Mouse (Mus musculus): ENCODE measurements around the gene Tmem150c.

Tmem150c gene

GRCm38 (mm10) chr5:100049904-100050303, 109.7 kb downstream of the Tmem150c start:
- no peak for DNase-seq

GRCm38 (mm10) chr5:100047871-100048270, 111.7 kb downstream of the Tmem150c start:
- DNase-seq: no peak

- no peak for DNase-seq
Measured at GRCm38 (mm10) chr5:100047143-100047640, 112.4 kb downstream of the Tmem150c start.

- no peak for DNase-seq
Measured at GRCm38 (mm10) chr5:100046096-100046495, 113.5 kb downstream of the Tmem150c start.

- no peak for DNase-seq
Measured at GRCm38 (mm10) chr5:100044621-100045020, 115.0 kb downstream of the Tmem150c start.

GRCm38 (mm10) chr5:100044030-100044429, 115.6 kb downstream of the Tmem150c start:
- DNase-seq: no peak

- DNase-seq: peak; percentile 66
Measured at GRCm38 (mm10) chr5:100043361-100043760, 116.2 kb downstream of the Tmem150c start.

- no peak for DNase-seq
Measured at GRCm38 (mm10) chr5:100042467-100042866, 117.1 kb downstream of the Tmem150c start.

- no peak for DNase-seq
Measured at GRCm38 (mm10) chr5:100041272-100041671, 118.3 kb downstream of the Tmem150c start.

- no peak for DNase-seq
Measured at GRCm38 (mm10) chr5:100040281-100040784, 119.3 kb downstream of the Tmem150c start.

GRCm38 (mm10) chr5:100039602-100040142, 119.9 kb downstream of the Tmem150c start, which contains the start of the genes Hnrnpdl and Enoph1:
Hnrnpdl (minus strand) TSS chr5:100039664.
Enoph1 (plus strand) TSS chr5:100039985.
- peak; percentile 96 for DNase-seq

GRCm38 (mm10) chr5:100038714-100039601, 120.7 kb downstream of the Tmem150c start:
- peak; percentile 97 for DNase-seq

- DNase-seq: peak; percentile 93
Measured at GRCm38 (mm10) chr5:100037965-100038713, 121.5 kb downstream of the Tmem150c start.

- no peak for DNase-seq
Measured at GRCm38 (mm10) chr5:100036681-100037080, 122.9 kb downstream of the Tmem150c start.

GRCm38 (mm10) chr5:100035950-100036349, 123.7 kb downstream of the Tmem150c start:
- DNase-seq: no peak

- DNase-seq: no peak
Measured at GRCm38 (mm10) chr5:100032646-100033045, 127.0 kb downstream of the Tmem150c start.

GRCm38 (mm10) chr5:100032107-100032506, 127.5 kb downstream of the Tmem150c start:
- DNase-seq: no peak

- peak; percentile 34 for DNase-seq
Measured at GRCm38 (mm10) chr5:100030069-100030468, 129.5 kb downstream of the Tmem150c start.

Measured in right cerebral cortex, postnatal 4 days (tissue).